Mouse (Mus musculus): ENCODE data around the gene Tekt5. TPM values are rescaled to one million over a fixed set of nuclear protein-coding genes. Genes with fewer than 3 reads are reported as not detected.

Tekt5 gene
- polyA plus RNA-seq, 1 experiment from 2014 or later, result 0.70 TPM

DNA sequence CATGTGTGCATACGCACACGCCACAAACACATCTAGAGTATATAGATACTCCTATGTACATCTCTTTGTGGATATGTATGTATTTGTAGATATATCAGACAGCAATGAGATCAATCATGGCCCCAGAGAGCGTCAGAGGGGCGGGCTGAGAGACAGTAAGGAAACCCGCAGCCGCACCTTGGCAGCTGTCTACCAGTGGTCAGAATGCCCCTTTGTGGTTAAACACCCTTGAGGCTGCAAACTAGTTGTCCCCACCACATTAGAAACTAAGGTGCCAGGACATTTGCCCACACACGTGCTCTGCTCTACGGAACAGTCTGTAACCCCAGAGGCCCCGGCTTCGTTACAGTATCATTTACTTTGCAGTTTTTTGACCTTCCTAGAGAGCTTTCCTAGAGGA is 55.4 kb downstream of the Tekt5 start:
- H3K4me3 ChIP-seq (ENCODE audit: low read length), result no peak overlapping the region
- peaks cover 3% of the 10 kb centered on the region for H3K9me3 ChIP-seq (ENCODE audit: low read length)
- H3K4me1 ChIP-seq (ENCODE audit: insufficient read depth, low read length), result no peaks in the 10 kb centered on the region
- no peak for ATAC-seq (ENCODE audit: low FRiP score, low TSS enrichment)
- no peak overlapping the region for H3K4me2 ChIP-seq (replicated peaks; ENCODE audit: low read depth, low read length)
- H3K9ac ChIP-seq (replicated peaks; ENCODE audit: low read length), result no peak overlapping the region
- WGBS, result 86% methylated on average over 10 of the region's 10 CpGs
- no peaks in the 10 kb centered on the region for H3K27me3 ChIP-seq (ENCODE audit: insufficient read depth, low read length)
- H3K36me3 ChIP-seq (ENCODE audit: insufficient read depth, low read length), result no peaks in the 10 kb centered on the region
- H3K27ac ChIP-seq (ENCODE audit: low read length), result no peak overlapping the region

- ATAC-seq (ENCODE audit: low FRiP score, low TSS enrichment), result no peak
- Histone ChIP-seq H3K27me3 (ENCODE audit: insufficient read depth, low read length) (no peaks in the 10 kb centered on the region), H3K4me3 (ENCODE audit: low read length) (no peak overlapping the region), H3K4me1 (ENCODE audit: insufficient read depth, low read length) (no peaks in the 10 kb centered on the region), H3K4me2 (replicated peaks; ENCODE audit: low read depth, low read length) (no peak overlapping the region), H3K9ac (replicated peaks; ENCODE audit: low read length) (no peak overlapping the region), H3K27ac (ENCODE audit: low read length) (no peak overlapping the region), H3K36me3 (ENCODE audit: insufficient read depth, low read length) (no peaks in the 10 kb centered on the region), H3K9me3 (ENCODE audit: low read length) (peaks cover 3% of the 10 kb centered on the region)
- 91% methylated on average over 5 of the region's 5 CpGs for WGBS
These were observed 56.7 kb downstream of the Tekt5 start for GRCm38 (mm10) chr16:10338601-10339000.

DNA sequence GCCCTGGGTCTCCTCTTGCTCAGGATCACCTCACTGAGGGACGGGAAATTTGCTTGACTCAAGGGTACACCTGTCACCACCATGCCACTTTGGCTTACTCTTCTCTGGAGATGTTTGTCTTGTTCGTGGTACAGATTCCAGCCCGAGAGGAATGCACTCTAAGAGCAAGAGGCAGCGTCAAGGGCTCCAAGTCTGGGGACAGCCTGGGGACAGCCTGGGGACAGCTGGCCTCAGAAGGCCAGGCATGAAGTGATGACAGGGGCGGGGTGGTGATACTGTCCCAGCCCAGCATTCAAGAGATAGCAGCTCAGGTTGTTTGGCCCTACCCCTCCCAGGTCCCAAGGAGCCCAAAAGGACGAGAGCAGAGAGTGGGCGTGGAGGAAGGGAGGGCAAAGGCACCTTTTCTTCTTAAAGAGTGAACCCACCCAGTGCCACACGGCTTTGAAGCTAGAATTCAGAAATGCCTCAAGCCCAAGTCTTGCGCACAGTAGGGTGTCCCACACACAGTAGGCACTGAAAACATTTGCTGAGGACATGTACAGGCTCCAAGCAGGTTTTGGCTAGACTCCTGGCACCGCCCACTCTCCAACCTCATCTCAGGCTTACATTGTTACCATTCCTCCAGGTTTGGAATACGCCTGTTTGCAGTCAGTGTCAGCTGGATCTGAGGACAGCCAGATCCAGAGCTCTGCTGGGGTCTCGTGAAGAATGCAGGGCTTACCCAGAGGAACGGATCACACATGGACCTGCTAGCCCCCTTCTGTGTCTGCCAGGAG is 57.7 kb downstream of the Tekt5 start:
- no peak overlapping the region for H3K9ac ChIP-seq (replicated peaks; ENCODE audit: low read length)
- H3K27ac ChIP-seq (ENCODE audit: low read length), result no peak overlapping the region
- H3K36me3 ChIP-seq (ENCODE audit: insufficient read depth, low read length), result no peaks in the 10 kb centered on the region
- no peaks in the 10 kb centered on the region for H3K4me1 ChIP-seq (ENCODE audit: insufficient read depth, low read length)
- H3K4me3 ChIP-seq (ENCODE audit: low read length), result no peak overlapping the region
- H3K27me3 ChIP-seq (ENCODE audit: insufficient read depth, low read length), result no peaks in the 10 kb centered on the region
- WGBS, result 81% methylated on average over 13 of the region's 13 CpGs
- ATAC-seq (ENCODE audit: low FRiP score, low TSS enrichment), result no peak
- peaks cover 3% of the 10 kb centered on the region for H3K9me3 ChIP-seq (ENCODE audit: low read length)
- no peak overlapping the region for H3K4me2 ChIP-seq (replicated peaks; ENCODE audit: low read depth, low read length)

DNA sequence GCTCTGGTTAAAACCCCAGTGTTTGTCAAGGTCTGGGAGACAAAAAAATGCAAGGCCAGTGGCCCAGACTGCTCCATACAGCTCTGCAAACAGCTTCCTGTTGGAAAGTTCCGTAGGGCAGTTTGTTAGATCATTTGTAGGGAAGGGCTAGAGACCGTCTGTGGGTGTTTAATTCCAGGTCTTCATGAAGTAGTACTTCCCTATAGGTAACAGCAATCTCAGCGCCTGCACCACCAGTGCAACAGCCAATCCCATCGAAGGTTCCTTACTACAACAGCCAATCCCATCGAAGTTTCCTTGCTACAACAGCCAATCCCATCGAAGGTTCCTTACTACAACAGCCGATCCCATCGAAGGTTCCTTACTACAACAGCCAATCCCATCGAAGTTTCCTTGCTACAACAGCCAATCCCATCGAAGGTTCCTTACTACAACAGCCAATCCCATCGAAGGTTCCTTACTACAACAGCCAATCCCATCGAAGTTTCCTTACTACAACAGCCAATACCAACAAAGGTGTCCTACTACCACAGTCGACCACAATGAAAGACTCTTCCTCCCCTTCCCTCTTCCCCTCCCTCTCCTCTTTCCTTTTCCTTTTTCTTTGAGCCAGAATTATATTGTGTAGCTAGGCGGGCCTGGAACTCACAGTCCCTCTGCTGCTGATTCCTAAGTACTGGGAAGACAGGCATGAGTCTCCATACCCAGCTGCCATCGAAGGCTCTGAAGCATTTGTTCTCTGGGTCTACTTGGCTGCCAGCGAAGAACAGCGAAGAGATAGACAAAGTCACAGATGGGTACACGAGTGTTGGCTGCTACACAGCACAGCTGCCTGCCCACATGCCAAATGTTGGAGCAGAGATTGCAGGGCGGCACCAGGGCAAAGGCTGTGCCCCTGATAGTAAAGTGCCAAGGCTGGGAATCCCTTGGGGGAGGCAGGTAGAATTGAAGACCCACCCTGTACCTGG is 58.6 kb downstream of the Tekt5 start:
- ATAC-seq (ENCODE audit: low FRiP score, low TSS enrichment), result no peak
- Histone ChIP-seq H3K27me3 (ENCODE audit: insufficient read depth, low read length) (no peaks in the 10 kb centered on the region), H3K4me3 (ENCODE audit: low read length) (no peak overlapping the region), H3K4me2 (replicated peaks; ENCODE audit: low read depth, low read length) (no peak overlapping the region), H3K27ac (ENCODE audit: low read length) (no peak overlapping the region), H3K36me3 (ENCODE audit: insufficient read depth, low read length) (no peaks in the 10 kb centered on the region), H3K9ac (replicated peaks; ENCODE audit: low read length) (no peak overlapping the region), H3K9me3 (ENCODE audit: low read length) (peaks cover 3% of the 10 kb centered on the region), H3K4me1 (ENCODE audit: insufficient read depth, low read length) (no peaks in the 10 kb centered on the region)
- WGBS, result 88% methylated on average over 19 of the region's 19 CpGs

DNA sequence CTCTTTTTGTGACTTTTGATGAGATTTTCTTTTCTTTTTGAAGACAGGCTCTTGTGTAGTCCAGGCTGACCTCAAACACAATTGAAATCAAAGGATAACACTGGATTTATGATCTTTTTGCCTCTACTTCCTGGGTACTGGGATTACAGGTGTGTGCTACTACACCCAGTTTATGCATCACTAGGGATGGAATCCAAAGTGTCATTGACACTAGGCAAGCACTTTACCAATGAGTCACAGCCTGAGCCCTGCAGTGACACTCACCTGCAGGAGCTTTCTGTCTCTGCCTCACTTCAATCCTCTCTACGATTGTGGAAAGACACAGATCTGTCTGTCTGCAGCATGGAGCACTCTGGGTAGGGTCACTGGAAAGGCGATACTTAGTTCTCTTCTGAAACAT is 59.3 kb downstream of the Tekt5 start:
- Histone ChIP-seq H3K4me2 (replicated peaks; ENCODE audit: low read depth, low read length) (no peak overlapping the region), H3K9me3 (ENCODE audit: low read length) (peaks cover 3% of the 10 kb centered on the region), H3K9ac (replicated peaks; ENCODE audit: low read length) (no peak overlapping the region), H3K27me3 (ENCODE audit: insufficient read depth, low read length) (no peaks in the 10 kb centered on the region), H3K4me3 (ENCODE audit: low read length) (no peak overlapping the region), H3K27ac (ENCODE audit: low read length) (no peak overlapping the region), H3K4me1 (ENCODE audit: insufficient read depth, low read length) (peaks cover 5% of the 10 kb centered on the region), H3K36me3 (ENCODE audit: insufficient read depth, low read length) (no peaks in the 10 kb centered on the region)
- ATAC-seq (ENCODE audit: low FRiP score, low TSS enrichment), result no peak
- WGBS, result 83% methylated on average over 2 of the region's 2 CpGs

- Histone ChIP-seq H3K4me1 (ENCODE audit: insufficient read depth, low read length) (peaks cover 9% of the 10 kb centered on the region), H3K4me2 (replicated peaks; ENCODE audit: low read depth, low read length) (no peak overlapping the region), H3K27ac (ENCODE audit: low read length) (no peak overlapping the region), H3K4me3 (ENCODE audit: low read length) (no peak overlapping the region), H3K9me3 (ENCODE audit: low read length) (no peaks in the 10 kb centered on the region), H3K9ac (replicated peaks; ENCODE audit: low read length) (no peak overlapping the region), H3K27me3 (ENCODE audit: insufficient read depth, low read length) (no peaks in the 10 kb centered on the region), H3K36me3 (ENCODE audit: insufficient read depth, low read length) (no peaks in the 10 kb centered on the region)
- no peak for ATAC-seq (ENCODE audit: low FRiP score, low TSS enrichment)
- 23% methylated on average over 7 of the region's 7 CpGs for WGBS
These were observed 62.6 kb downstream of the Tekt5 start for GRCm38 (mm10) chr16:10332732-10333131.

GRCm38 (mm10) chr16:10330586-10331495 is 64.4 kb downstream of the Tekt5 start:
- peak; percentile 37 for ATAC-seq (ENCODE audit: low FRiP score, low TSS enrichment)
- WGBS, result 54% methylated on average over 12 of the region's 12 CpGs

DNA sequence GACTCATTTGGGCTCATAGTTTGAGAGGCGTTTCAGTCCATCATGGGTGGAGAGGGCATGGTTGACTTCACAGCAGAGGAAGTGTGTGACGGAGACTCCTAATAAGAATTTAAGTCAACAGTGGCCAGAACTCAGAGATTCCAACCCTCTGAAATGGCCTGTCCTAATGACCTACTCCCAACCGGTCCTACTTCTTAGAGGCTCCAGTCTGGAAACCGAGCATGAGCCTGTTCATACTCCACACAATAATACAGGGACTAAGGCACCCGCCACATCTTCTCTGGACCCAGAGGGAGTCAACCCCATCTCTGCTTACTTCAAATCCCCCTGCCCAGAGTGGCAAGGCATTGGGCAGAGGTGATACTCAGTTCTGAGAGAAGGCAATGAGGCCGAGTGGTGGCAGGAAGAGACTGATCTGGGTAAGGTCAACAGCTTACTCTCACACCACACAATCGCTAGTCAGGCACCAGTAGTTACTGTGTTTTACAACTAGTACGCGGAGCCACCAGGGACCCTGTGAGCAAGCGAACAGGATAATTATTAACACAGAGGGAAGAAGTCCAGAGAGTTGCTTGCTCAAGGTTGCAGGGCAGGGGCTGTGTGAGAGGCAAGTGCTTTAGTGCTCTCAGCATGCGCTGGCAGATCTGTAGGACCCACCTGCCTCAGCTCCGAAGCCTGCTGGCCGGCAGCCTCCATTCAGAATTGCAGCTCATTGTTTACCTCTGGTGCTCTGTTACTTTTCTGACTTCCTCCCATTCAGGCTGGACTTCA is 67.5 kb downstream of the Tekt5 start:
- Histone ChIP-seq H3K27me3 (ENCODE audit: insufficient read depth, low read length) (no peaks in the 10 kb centered on the region), H3K4me3 (ENCODE audit: low read length) (no peak overlapping the region), H3K4me2 (replicated peaks; ENCODE audit: low read depth, low read length) (no peak overlapping the region), H3K36me3 (ENCODE audit: insufficient read depth, low read length) (no peaks in the 10 kb centered on the region), H3K9me3 (ENCODE audit: low read length) (no peaks in the 10 kb centered on the region), H3K27ac (ENCODE audit: low read length) (peak overlapping the region; percentile 85), H3K9ac (replicated peaks; ENCODE audit: low read length) (no peak overlapping the region), H3K4me1 (ENCODE audit: insufficient read depth, low read length) (peaks cover 17% of the 10 kb centered on the region)
- 37% methylated on average over 13 of the region's 13 CpGs for WGBS
- peak; percentile 91 for ATAC-seq (ENCODE audit: low FRiP score, low TSS enrichment)

More at GRCm38 (mm10) chr16:10330586-10331495, 64.4 kb downstream of the Tekt5 start:
- H3K4me2 ChIP-seq (replicated peaks; ENCODE audit: low read depth, low read length), result no peak overlapping the region
- no peaks in the 10 kb centered on the region for H3K9me3 ChIP-seq (ENCODE audit: low read length)
- H3K4me1 ChIP-seq (ENCODE audit: insufficient read depth, low read length), result peaks cover 17% of the 10 kb centered on the region
- no peak overlapping the region for H3K27ac ChIP-seq (ENCODE audit: low read length)
- no peak overlapping the region for H3K4me3 ChIP-seq (ENCODE audit: low read length)
- no peaks in the 10 kb centered on the region for H3K27me3 ChIP-seq (ENCODE audit: insufficient read depth, low read length)
- H3K36me3 ChIP-seq (ENCODE audit: insufficient read depth, low read length), result no peaks in the 10 kb centered on the region
- no peak overlapping the region for H3K9ac ChIP-seq (replicated peaks; ENCODE audit: low read length)

Measured in kidney, embryonic 16.5 days (tissue).